Mouse (Mus musculus) forebrain, postnatal 0 days (tissue): ENCODE measurements at regions not wholly inside any gene's neighbourhood (a gene's known extent, or its start where the extent isn't known, plus 50 kb on each side); places are given as distances from the start of the nearest gene placed in this dataset.
A peak's percentile ranks its signal among the peaks of the same experiment; 100 is the strongest.

Experiments used
- ATAC-seq: fragments of 200-750 bp; cut with Nextera tagmentation; 2 replicates; pipeline ENCODE4 v1.8.0; 2017; ENCODE audit warnings: mild to moderate bottlenecking, moderate library complexity
- DNase-seq: peaks from one replicate; pipeline ENCODE4 v3.0.0-alpha.2; 2015
- H3K27ac ChIP-seq: fragments of 300-500 bp; sonication (generic); 2 replicates; pipeline ENCODE4 v1.5.1; 2014; ENCODE audit warnings: low read depth, mild to moderate bottlenecking, antibody characterized with exemption, low read length, moderate library complexity, mixed read lengths
- H3K27me3 ChIP-seq: fragments of 300-500 bp; sonication (generic); 2 replicates; pipeline ENCODE4 v1.6.1; 2014; ENCODE audit warnings: mild to moderate bottlenecking, low read length, mixed read lengths; ENCODE audit not compliant: insufficient read depth
- H3K36me3 ChIP-seq: fragments of 300-500 bp; sonication (generic); 2 replicates; pipeline ENCODE4 v1.6.1; 2014; ENCODE audit warnings: mild to moderate bottlenecking, moderate library complexity; ENCODE audit not compliant: insufficient read depth
- H3K4me1 ChIP-seq: fragments of 300-500 bp; sonication (generic); 2 replicates; pipeline ENCODE4 v1.6.1; 2014; ENCODE audit warnings: antibody characterized with exemption; ENCODE audit not compliant: insufficient read depth
- H3K4me2 ChIP-seq: fragments of 300-500 bp; sonication (generic); 2 replicates; pipeline ENCODE4 v1.6.1; 2014; ENCODE audit warnings: low read depth, mild to moderate bottlenecking, moderate library complexity
- H3K4me3 ChIP-seq: fragments of 300-500 bp; sonication (generic); 2 replicates; pipeline ENCODE4 v1.5.1; 2014; ENCODE audit warnings: low read depth, low read length, mixed read lengths
- H3K9ac ChIP-seq: fragments of 300-500 bp; sonication (generic); 2 replicates; pipeline ENCODE4 v1.6.1; 2014; ENCODE audit warnings: mild to moderate bottlenecking
- H3K9me3 ChIP-seq: fragments of 300-500 bp; sonication (generic); 2 replicates; pipeline ENCODE4 v1.6.1; 2016; ENCODE audit warnings: low read length
- CTCF ChIP-seq: sonication (generic); IDR thresholded peaks from 2 replicates; pipeline ENCODE4 v1.5.1; 2016; ENCODE audit warnings: antibody characterized with exemption, control low read depth, low read depth
- WGBS: fragments of 180-500 bp; shearing (Covaris S2); extraction: QIAGEN DNeasy Blood & Tissue Kit; methylation state at CpG from one replicate; pipeline ENCODE4 v1.1.7; 2014; 5-methylcytosine and 5-hydroxymethylcytosine counted together

DNA sequence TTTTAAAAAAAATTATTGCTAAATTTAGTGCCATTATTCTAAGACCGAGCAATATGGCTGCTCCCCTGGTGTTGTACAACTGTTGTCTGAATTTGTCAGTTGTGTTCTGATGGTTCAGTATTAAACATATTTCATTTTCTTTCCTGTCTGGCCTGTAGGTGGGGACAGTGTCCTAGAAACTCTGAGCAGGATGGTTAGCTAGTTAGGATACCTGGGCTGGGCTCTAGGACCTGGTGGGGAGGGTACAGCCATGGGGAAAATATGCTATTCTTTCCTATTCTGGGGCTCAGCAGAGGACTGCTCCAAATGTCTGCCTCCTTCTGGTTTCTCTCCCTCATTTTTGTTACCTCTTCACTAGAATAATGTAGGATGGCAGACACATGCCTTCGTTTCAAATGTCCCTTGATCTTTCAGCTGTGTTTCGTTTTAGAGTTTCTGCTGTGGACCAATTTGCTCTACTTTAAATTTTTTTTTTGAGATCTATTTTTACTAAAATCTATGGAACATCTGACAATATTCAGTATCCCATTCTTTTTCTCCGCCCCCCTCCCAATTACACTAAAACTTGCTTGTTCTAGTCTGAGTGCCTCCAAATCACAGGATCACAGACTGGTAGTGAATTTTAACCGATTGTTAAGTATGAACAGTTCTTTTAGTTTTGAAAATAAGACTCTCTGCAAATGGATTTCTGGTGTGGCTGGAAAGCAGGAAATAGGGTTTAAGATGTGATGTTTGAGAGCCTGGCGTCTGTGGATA is 460.5 kb downstream of the Dnah5 start:
- ATAC-seq (peak; percentile 89), DNase-seq (peak; percentile 66)
- WGBS: 64% methylated on average over 6 of the region's 6 CpGs

More for the DNA sequence above, 460.5 kb downstream of the Dnah5 start:
- Histone ChIP-seq H3K27me3 (no peaks in the 10 kb centered on the region), H3K4me2 (no peak overlapping the region), H3K9ac (no peak overlapping the region), H3K4me1 (no peaks in the 10 kb centered on the region), H3K9me3 (no peaks in the 10 kb centered on the region), H3K36me3 (no peaks in the 10 kb centered on the region), H3K27ac (no peak overlapping the region), H3K4me3 (no peak overlapping the region)
- TF ChIP-seq CTCF: peak; percentile 68
